Mouse (Mus musculus) layer of hippocampus, postnatal 25 days (tissue): ENCODE results near the gene Mcl1. TPM values are rescaled to one million over a fixed set of nuclear protein-coding genes. Genes with fewer than 3 reads are reported as not detected.

Experiments
- DNase-seq, 2 experiments: peaks; one replicate each; pipeline ENCODE4 v3.0.0; 2022; ENCODE audit warnings: mixed read lengths in 2 of 2, low spot score in 1 of 2; ENCODE audit errors: extremely low spot score in 1 of 2
- total RNA-seq, 2 experiments: library from RNA; stranded (reverse); gene quantifications; 2 replicates each; pipeline ENCODE4 v1.2.3; 2021

Mcl1 gene
- total RNA-seq, 2 experiments from 2014 or later: 54.6 to 61.6 TPM

DNA sequence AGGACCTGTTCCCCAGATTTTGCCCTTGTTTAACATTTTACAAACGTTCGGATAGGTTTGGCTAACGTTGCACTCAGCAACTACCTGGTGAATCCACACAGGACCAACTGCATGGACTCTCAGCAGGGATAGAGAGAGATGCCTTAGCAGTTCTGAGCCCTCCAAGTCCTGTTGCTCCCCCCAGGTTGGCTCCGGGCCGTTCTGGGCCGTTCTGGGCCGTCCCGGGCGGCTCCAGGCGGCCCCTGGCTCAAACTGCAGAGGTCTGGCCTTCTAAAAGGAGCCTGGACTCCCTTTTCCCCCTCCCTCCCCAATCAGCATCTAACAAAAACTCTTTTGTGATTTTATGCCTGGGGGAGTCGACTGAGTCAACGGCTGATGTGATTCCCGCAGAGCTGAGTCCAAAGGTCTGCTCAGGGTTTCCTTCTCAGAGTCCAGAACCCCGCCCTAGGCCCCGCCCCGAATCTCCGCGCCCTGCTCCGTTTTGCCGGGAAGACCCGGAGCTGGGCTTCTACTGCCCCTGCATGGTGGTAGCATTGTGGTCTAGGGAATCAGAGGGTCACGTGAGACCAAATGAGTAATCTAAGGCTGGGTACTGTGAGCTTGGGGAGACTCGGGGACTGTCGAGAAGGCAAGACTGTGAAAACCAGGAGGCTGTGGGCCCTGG lies 43.4 kb downstream of the Mcl1 start:
- no peak for DNase-seq

- DNase-seq: no peak
Measured at GRCm38 (mm10) chr3:95703276-95703675, 44.7 kb downstream of the Mcl1 start.

GRCm38 (mm10) chr3:95704612-95705011 lies 46.0 kb downstream of the Mcl1 start:
- no peak for DNase-seq

DNA sequence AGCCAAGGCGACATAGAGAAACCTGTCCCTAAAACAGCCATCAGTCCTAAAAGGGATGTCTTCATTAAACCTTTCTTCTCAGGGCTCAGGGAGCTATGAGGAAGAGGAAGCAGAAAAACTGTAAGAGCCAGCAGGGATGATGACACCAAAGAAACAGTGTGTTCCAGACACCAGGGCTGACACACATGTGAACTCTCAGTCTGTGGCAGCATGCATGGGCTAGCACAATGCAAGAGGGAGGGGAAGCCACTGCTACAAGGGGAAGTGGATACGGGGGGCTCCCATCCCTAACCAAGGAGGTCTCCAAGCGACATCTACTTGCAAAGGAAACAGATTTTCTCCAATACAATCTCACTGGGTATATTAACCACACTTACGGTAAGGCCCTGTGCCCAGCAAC lies 47.7 kb downstream of the Mcl1 start:
- DNase-seq: no peak

DNA sequence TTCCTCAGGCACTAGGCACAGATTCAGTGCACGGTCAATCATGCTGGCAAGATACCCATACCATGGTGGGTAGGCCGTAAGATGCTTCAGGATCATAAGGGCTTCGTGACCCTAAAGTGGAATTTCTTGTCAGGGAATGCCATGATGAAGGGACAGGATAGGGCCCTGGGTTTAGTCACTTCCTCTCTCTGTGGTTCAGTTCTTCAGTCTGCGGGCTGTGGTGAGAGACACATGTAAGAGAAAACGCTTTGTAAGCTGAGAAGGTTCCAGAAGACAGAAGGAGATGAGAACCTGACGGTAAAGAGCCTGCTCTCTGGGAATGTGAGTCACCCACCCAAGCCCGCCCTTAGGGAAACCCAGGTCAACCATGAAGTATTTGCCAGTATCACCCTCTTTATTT lies 48.9 kb downstream of the Mcl1 start:
- no peak for DNase-seq

DNA sequence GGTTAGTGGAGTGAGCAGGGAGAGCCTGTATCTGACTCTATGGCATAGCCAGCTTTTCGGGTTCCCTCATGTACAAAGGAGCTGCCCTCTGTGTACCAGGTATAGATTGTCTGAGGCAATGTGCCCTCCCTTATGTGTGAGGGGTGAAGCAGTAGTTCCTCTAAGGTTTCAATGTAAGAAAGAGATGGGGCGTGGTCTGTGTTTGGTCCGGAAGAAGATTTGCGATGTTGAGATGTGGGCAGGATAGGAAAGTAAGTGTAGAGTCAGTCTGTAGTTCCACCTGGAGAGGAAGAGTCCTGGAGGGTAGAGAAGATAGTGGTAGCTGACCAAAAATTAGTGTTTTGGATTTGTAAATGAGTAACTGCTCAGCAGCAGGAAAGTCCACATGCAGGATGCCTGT lies 50.5 kb downstream of the Mcl1 start:
- DNase-seq: no peak

GRCm38 (mm10) chr3:95709967-95710366 lies 51.4 kb downstream of the Mcl1 start:
- DNase-seq: no peak

Other genes starting within 250 kb of the Mcl1 start
- gene Arnt, start 224.4 kb upstream of the Mcl1 start, total RNA-seq: 10 to 100 TPM; 28.5 to 40.4 TPM
- 1 to 10 TPM; 3.5 to 4.2 TPM for gene Ctsk, start 159.5 kb upstream of the Mcl1 start, total RNA-seq
- gene Ctss, start 132.0 kb upstream of the Mcl1 start, total RNA-seq: 10 to 100 TPM; 56.8 to 65.8 TPM
- gene Hormad1, start 99.1 kb upstream of the Mcl1 start, total RNA-seq: not detected
- 10 to 100 TPM; 22.3 to 25.2 TPM for gene Golph3l, start 69.9 kb upstream of the Mcl1 start, total RNA-seq
- 100 to 1,000 TPM; 298 to 321 TPM for gene Ensa, start 33.8 kb upstream of the Mcl1 start, total RNA-seq
- gene Adamtsl4, start 29.1 kb downstream of the Mcl1 start, total RNA-seq: 1 to 10 TPM; 3.7 to 4.0 TPM
- 1 to 10 TPM; 7.8 to 10.0 TPM for gene Ecm1, start 80.8 kb downstream of the Mcl1 start, total RNA-seq
- gene Tars2, start 101.4 kb downstream of the Mcl1 start, total RNA-seq: 10 to 100 TPM; 37.8 to 44.3 TPM
- 10 to 100 TPM; 62.3 to 69.6 TPM for gene Rprd2, start 160.1 kb downstream of the Mcl1 start, total RNA-seq
- gene Prpf3, start 197.1 kb downstream of the Mcl1 start, total RNA-seq: 10 to 100 TPM; 29.2 to 33.7 TPM
- 100 to 1,000 TPM; 151 to 172 TPM for gene Mrps21, start 212.7 kb downstream of the Mcl1 start, total RNA-seq
- 10 to 100 TPM in 1 of 2 experiments, 1 to 10 TPM in 1; 9.4 to 11.5 TPM for gene Ciart, start 223.5 kb downstream of the Mcl1 start, total RNA-seq
- gene BC028528, start 233.2 kb downstream of the Mcl1 start, total RNA-seq: 1 to 10 TPM; 4.2 to 6.5 TPM
- 10 to 100 TPM; 71.6 to 76.2 TPM for gene Aph1a, start 235.2 kb downstream of the Mcl1 start, total RNA-seq
- gene Car14, start 245.9 kb downstream of the Mcl1 start, total RNA-seq: 10 to 100 TPM; 12.7 to 13.4 TPM